Mouse (Mus musculus): ENCODE results near the gene Pygm. TPM values are rescaled to one million over a fixed set of nuclear protein-coding genes. Genes with fewer than 3 reads are reported as not detected.

Pygm gene
- polyA plus RNA-seq, 1 experiment = 3.7 TPM

GRCm38 (mm10) chr19:6427653-6428434 is 43.6 kb downstream of the Pygm start:
- Histone ChIP-seq H3K4me1 (ENCODE audit: control insufficient read depth, insufficient read depth, low read length) (no peaks in the 10 kb centered on the region), H3K4me3 (replicated peaks; ENCODE audit: control insufficient read depth, low read depth, low read length) (no peak overlapping the region), H3K27ac (ENCODE audit: control insufficient read depth, insufficient read depth, low read depth, low read length, poor library complexity) (no peak overlapping the region; the same call in 1 of the 2 replicates)
- 2% methylated on average over 93 of the region's 94 CpGs for WGBS
- TF ChIP-seq POLR2A (IDR thresholded peaks at IDR 0.05; ENCODE audit: borderline replicate concordance, control insufficient read depth, low read depth, low read length) = no peak
- no peak for TF ChIP-seq CTCF (IDR thresholded peaks at IDR 0.05; ENCODE audit: control insufficient read depth, insufficient read depth, low read length)

GRCm38 (mm10) chr19:6428501-6429200 is 44.5 kb downstream of the Pygm start:
- H3K4me3 ChIP-seq (replicated peaks; ENCODE audit: control insufficient read depth, low read depth, low read length) = no peak overlapping the region
- WGBS = 3% methylated on average over 60 of the region's 60 CpGs
- H3K27ac ChIP-seq (ENCODE audit: control insufficient read depth, insufficient read depth, low read depth, low read length, poor library complexity) = no peak overlapping the region; the same call in 1 of the 2 replicates
- TF ChIP-seq POLR2A (IDR thresholded peaks at IDR 0.05; ENCODE audit: borderline replicate concordance, control insufficient read depth, low read depth, low read length) (no peak), CTCF (IDR thresholded peaks at IDR 0.05; ENCODE audit: control insufficient read depth, insufficient read depth, low read length) (no peak)
- no peaks in the 10 kb centered on the region for H3K4me1 ChIP-seq (ENCODE audit: control insufficient read depth, insufficient read depth, low read length)

GRCm38 (mm10) chr19:6443016-6443415 is 58.8 kb downstream of the Pygm start:
- 83% methylated on average over 10 of the region's 10 CpGs for WGBS
- no peak for TF ChIP-seq CTCF (IDR thresholded peaks at IDR 0.05; ENCODE audit: control insufficient read depth, insufficient read depth, low read length)
- no peak overlapping the region for H3K27ac ChIP-seq (ENCODE audit: control insufficient read depth, insufficient read depth, low read depth, low read length, poor library complexity)
- peaks cover 1% of the 10 kb centered on the region; the same call in 1 of the 2 replicates for H3K4me1 ChIP-seq (ENCODE audit: control insufficient read depth, insufficient read depth, low read length)
- no peak overlapping the region for H3K4me3 ChIP-seq (replicated peaks; ENCODE audit: control insufficient read depth, low read depth, low read length)

GRCm38 (mm10) chr19:6445761-6446423 is 61.7 kb downstream of the Pygm start:
- WGBS = 69% methylated on average over 10 of the region's 10 CpGs
- no peak for TF ChIP-seq POLR2A (IDR thresholded peaks at IDR 0.05; ENCODE audit: borderline replicate concordance, control insufficient read depth, low read depth, low read length)
- no peak for TF ChIP-seq CTCF (IDR thresholded peaks at IDR 0.05; ENCODE audit: control insufficient read depth, insufficient read depth, low read length)
- no peak overlapping the region for H3K27ac ChIP-seq (ENCODE audit: control insufficient read depth, insufficient read depth, low read depth, low read length, poor library complexity)
- peaks cover 1% of the 10 kb centered on the region; the same call in 1 of the 2 replicates for H3K4me1 ChIP-seq (ENCODE audit: control insufficient read depth, insufficient read depth, low read length)
- no peak overlapping the region for H3K4me3 ChIP-seq (replicated peaks; ENCODE audit: control insufficient read depth, low read depth, low read length)

GRCm38 (mm10) chr19:6446736-6447437 is 62.7 kb downstream of the Pygm start:
- no peak overlapping the region for H3K4me3 ChIP-seq (replicated peaks; ENCODE audit: control insufficient read depth, low read depth, low read length)
- H3K4me1 ChIP-seq (ENCODE audit: control insufficient read depth, insufficient read depth, low read length) = peaks cover 1% of the 10 kb centered on the region; the same call in 1 of the 2 replicates
- 77% methylated on average over 7 of the region's 7 CpGs for WGBS
- H3K27ac ChIP-seq (ENCODE audit: control insufficient read depth, insufficient read depth, low read depth, low read length, poor library complexity) = no peak overlapping the region
- TF ChIP-seq POLR2A (IDR thresholded peaks at IDR 0.05; ENCODE audit: borderline replicate concordance, control insufficient read depth, low read depth, low read length) (no peak), CTCF (IDR thresholded peaks at IDR 0.05; ENCODE audit: control insufficient read depth, insufficient read depth, low read length) (no peak)

Other genes with a start within 250 kb of the Pygm start
- 0.93 TPM in 1 of 2 replicates, not detected in the other for gene Batf2, start 243.4 kb upstream of the Pygm start, polyA plus RNA-seq (2011; ENCODE audit: insufficient read depth, insufficient read length, low replicate concordance, missing spikeins)
- gene Arl2, start 242.9 kb upstream of the Pygm start, polyA plus RNA-seq (2011; ENCODE audit: insufficient read depth, insufficient read length, low replicate concordance, missing spikeins) = 19.6 and 20.5 TPM in 2 replicates
- gene Majin, start 200.0 kb upstream of the Pygm start, polyA plus RNA-seq (2011; ENCODE audit: insufficient read depth, insufficient read length, low replicate concordance, missing spikeins) = not detected in 2 replicates
- not detected in 2 replicates for gene Gpha2, start 158.0 kb upstream of the Pygm start, polyA plus RNA-seq (2011; ENCODE audit: insufficient read depth, insufficient read length, low replicate concordance, missing spikeins)
- gene Ppp2r5b, start 148.5 kb upstream of the Pygm start, polyA plus RNA-seq (2011; ENCODE audit: insufficient read depth, insufficient read length, low replicate concordance, missing spikeins) = 21.0 and 43.9 TPM in 2 replicates
- 17.0 and 36.4 TPM in 2 replicates for gene Atg2a, start 142.7 kb upstream of the Pygm start, polyA plus RNA-seq (2011; ENCODE audit: insufficient read depth, insufficient read length, low replicate concordance, missing spikeins)
- gene Ehd1, start 107.7 kb upstream of the Pygm start, polyA plus RNA-seq (2011; ENCODE audit: insufficient read depth, insufficient read length, low replicate concordance, missing spikeins) = 40.0 and 63.1 TPM in 2 replicates
- gene Cdc42bpg, start 77.9 kb upstream of the Pygm start, polyA plus RNA-seq (2011; ENCODE audit: insufficient read depth, insufficient read length, low replicate concordance, missing spikeins) = 7.2 and 13.6 TPM in 2 replicates
- gene Men1, start 49.4 kb upstream of the Pygm start, polyA plus RNA-seq (2011; ENCODE audit: insufficient read depth, insufficient read length, low replicate concordance, missing spikeins) = 17.7 and 33.1 TPM in 2 replicates
- gene Map4k2, start 43.3 kb upstream of the Pygm start, polyA plus RNA-seq (2011; ENCODE audit: insufficient read depth, insufficient read length, low replicate concordance, missing spikeins) = 128 and 324 TPM in 2 replicates
- 120 and 184 TPM in 2 replicates for gene Sf1, start 20.7 kb upstream of the Pygm start, polyA plus RNA-seq (2011; ENCODE audit: insufficient read depth, insufficient read length, low replicate concordance, missing spikeins)
- 656 and 1,280 TPM in 2 replicates for gene Rasgrp2, start 14.9 kb downstream of the Pygm start, polyA plus RNA-seq (2011; ENCODE audit: insufficient read depth, insufficient read length, low replicate concordance, missing spikeins)
- 2.0 and 8.8 TPM in 2 replicates for gene Nrxn2, start 34.3 kb downstream of the Pygm start, polyA plus RNA-seq (2011; ENCODE audit: insufficient read depth, insufficient read length, low replicate concordance, missing spikeins)
- gene Slc22a12, start 158.6 kb downstream of the Pygm start, polyA plus RNA-seq (2011; ENCODE audit: insufficient read depth, insufficient read length, low replicate concordance, missing spikeins) = 1.0 TPM in 1 of 2 replicates, not detected in the other

Measured in bone marrow, adult 2 months (tissue).